Mouse (Mus musculus) midbrain, embryonic 13.5 days (tissue): ENCODE data around the gene Dnajc12. TPM values are rescaled to one million over a fixed set of nuclear protein-coding genes. Genes with fewer than 3 reads are reported as not detected.
"Not testable (repeated sequence)": the region's sequence is repeated elsewhere in the genome, so short reads cannot be mapped to it uniquely, and the experiment has no call there.

Experiments
- ATAC-seq: fragments of 200-750 bp; cut with Nextera tagmentation; 2 replicates; pipeline ENCODE4 v1.8.0; 2017; ENCODE audit warnings: mild to moderate bottlenecking, moderate TSS enrichment, moderate library complexity
- H3K27ac ChIP-seq: fragments of 300-500 bp; sonication (generic); 2 replicates; pipeline ENCODE4 v1.5.1; 2015; ENCODE audit warnings: inconsistent platforms, mild to moderate bottlenecking, moderate library complexity
- H3K27me3 ChIP-seq: fragments of 300-500 bp; sonication (generic); 2 replicates; pipeline ENCODE4 v1.6.1; 2015; ENCODE audit warnings: mild to moderate bottlenecking, inconsistent platforms
- H3K36me3 ChIP-seq: fragments of 300-500 bp; sonication (generic); 2 replicates; pipeline ENCODE4 v1.6.1; 2015; ENCODE audit warnings: mild to moderate bottlenecking, inconsistent platforms
- H3K4me1 ChIP-seq: fragments of 300-500 bp; sonication (generic); replicated peaks from 2 replicates; pipeline ENCODE4 v1.6.1; 2015; ENCODE audit warnings: inconsistent platforms
- H3K4me2 ChIP-seq: fragments of 300-500 bp; sonication (generic); replicated peaks from 2 replicates; pipeline ENCODE4 v1.6.1; 2015; ENCODE audit warnings: moderate library complexity, mild to moderate bottlenecking, inconsistent platforms
- H3K4me3 ChIP-seq: fragments of 300-500 bp; sonication (generic); replicated peaks from 2 replicates; pipeline ENCODE4 v1.5.1; 2015; ENCODE audit warnings: mild to moderate bottlenecking, inconsistent platforms
- H3K9ac ChIP-seq: fragments of 300-500 bp; sonication (generic); replicated peaks from 2 replicates; pipeline ENCODE4 v1.6.1; 2015; ENCODE audit warnings: mild to moderate bottlenecking, inconsistent platforms
- H3K9me3 ChIP-seq: fragments of 300-500 bp; sonication (generic); 2 replicates; pipeline ENCODE4 v1.6.1; 2016; ENCODE audit warnings: mild to moderate bottlenecking, inconsistent platforms
- WGBS: fragments of 180-500 bp; shearing (Covaris S2); methylation state at CpG from one replicate; pipeline ENCODE4 v1.1.7; 2015; 5-methylcytosine and 5-hydroxymethylcytosine counted together
- polyA plus RNA-seq: library from polyadenylated mRNA; unstranded; fragments of >200 nt; fragmentation: Nextera tagmentation; extraction: Ambion mirVana; gene quantifications from 2 replicates; pipeline ENCODE4 v1.2.1, GENCODE M21; 2015

Gene Dnajc12
- polyA plus RNA-seq, 1 experiment from 2014 or later: 21.7 TPM

DNA sequence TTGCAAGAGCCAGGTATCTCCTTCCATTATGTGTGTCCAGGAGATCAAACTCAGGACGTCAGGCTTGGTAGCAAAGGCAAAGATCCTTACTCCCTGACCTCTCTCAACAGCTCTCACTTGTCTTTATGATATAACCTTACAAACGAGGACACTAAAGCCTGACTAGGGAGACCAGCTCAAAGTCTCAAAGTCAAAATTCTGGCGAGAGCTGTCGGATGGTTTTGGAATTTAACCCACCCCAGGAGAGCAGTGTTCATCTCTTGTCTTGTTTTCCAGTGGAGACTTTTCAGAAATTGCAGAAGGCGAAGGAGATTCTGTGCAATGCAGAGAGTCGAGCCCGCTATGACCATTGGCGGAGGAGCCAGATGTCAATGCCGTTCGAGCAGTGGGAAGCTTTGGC lies 14.7 kb downstream of the Dnajc12 start:
- no peak for ATAC-seq
- Histone ChIP-seq H3K9ac (no peak overlapping the region), H3K27ac (no peak overlapping the region), H3K4me3 (no peak overlapping the region), H3K4me2 (no peak overlapping the region), H3K4me1 (no peaks in the 10 kb centered on the region), H3K36me3 (no peaks in the 10 kb centered on the region), H3K27me3 (no peaks in the 10 kb centered on the region), H3K9me3 (no peaks in the 10 kb centered on the region)
- WGBS: 90% methylated on average over 10 of the region's 10 CpGs

DNA sequence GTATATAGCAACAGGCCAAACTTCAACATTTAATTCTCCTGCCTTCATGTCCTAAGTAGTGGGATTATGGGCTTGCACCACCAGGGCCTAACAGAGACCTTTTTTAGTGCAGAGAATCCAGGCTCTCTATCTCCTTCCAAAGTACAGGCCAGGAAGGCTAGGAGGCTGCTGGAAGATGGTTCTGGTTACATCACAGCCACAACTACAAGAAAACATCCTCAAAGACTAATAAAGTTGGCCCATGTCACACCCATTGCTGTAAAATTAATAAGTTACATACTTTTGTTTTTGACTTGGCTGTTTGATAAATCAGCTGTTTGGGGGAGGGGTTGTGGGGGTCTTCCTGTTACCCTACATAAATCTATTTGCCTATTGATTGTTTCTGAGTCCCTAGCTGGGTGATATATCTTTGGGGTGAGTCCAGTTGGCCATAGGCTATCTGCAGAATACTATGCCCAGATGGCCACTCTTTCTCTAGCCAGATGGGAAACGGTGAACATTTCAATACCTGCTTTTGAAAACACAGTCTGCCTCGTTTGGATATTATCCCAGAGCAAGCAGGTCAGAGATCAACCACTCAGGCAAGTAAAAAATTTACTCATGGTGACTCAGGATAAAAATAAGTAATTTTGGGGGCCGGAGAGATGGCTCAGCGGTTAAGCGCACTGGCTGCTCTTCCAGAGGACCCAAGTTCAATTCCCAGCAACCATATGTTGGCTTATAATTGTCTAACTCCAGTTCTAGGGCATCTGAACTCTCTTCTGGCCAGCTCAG lies 20.7 kb downstream of the Dnajc12 start:
- Histone ChIP-seq H3K4me3 (no peak overlapping the region), H3K27me3 (no peaks in the 10 kb centered on the region), H3K4me1 (no peaks in the 10 kb centered on the region), H3K9me3 (no peaks in the 10 kb centered on the region), H3K27ac (no peak overlapping the region), H3K9ac (no peak overlapping the region), H3K36me3 (no peaks in the 10 kb centered on the region), H3K4me2 (no peak overlapping the region)
- ATAC-seq: no peak
- 90% methylated on average over 5 of the region's 5 CpGs for WGBS

DNA sequence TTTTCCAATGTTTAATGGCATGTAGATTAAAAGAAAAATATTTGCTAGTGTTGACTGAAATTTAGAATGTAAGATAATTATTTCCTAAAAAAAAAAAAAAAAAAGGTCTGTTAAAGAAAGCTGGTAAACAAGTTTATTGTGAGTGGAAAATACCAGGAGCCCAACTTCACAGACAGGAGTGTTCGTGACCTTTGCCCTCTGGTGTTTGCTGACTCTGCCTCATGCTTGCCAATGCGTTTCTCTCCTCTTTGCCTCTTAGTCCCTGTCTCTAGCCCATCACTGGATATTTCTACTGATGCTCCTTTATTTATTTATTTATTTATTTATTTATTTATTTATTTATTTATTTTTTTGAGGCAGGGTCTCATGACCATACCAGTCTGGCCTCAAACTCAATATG lies 21.4 kb downstream of the Dnajc12 start:
- Histone ChIP-seq H3K9me3 (no peaks in the 10 kb centered on the region), H3K27ac (no peak overlapping the region)
- WGBS: 83% methylated on average over 2 of the region's 2 CpGs

DNA sequence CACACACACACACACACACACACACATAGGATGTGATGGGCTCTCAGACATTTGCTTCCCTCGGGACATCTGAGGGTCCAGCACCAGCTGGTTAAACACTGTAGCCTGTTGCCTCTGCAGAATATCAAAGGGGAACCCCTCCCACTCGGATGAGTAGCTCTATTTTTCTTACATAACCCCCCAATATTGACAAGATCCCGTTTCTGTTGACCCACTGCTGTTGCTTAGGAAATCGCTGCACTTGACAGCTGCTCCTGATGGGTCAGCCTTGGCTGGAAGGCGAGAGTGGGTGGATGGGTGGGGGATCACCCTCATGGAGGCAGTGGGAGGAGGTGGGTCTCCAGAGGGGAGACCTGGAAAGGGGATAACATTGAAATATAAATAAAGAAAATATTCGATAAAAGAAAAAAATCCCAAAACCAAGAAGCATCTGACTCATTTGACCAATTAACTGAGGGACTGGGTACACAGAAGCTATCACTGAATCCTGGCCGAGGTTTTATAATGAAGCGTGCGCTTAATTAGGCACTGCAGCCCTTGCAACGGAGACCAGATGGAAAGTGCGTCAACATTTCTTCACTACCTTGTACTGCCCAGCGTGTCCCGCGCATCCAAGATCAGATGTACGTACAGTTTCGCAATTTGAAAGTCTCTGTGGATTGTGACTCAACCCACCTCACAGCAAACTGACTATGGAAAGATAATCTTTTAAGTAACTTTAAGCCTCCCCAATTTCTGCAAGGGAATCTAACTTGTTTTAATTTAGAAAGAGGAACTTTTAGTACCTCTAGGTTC lies 28.1 kb downstream of the Dnajc12 start:
- H3K36me3 ChIP-seq: no peaks in the 10 kb centered on the region
- no peak overlapping the region for H3K27ac ChIP-seq
- WGBS: 68% methylated on average over 16 of the region's 16 CpGs
- H3K9ac ChIP-seq: no peak overlapping the region
- no peak overlapping the region for H3K4me2 ChIP-seq
- no peaks in the 10 kb centered on the region for H3K9me3 ChIP-seq
- peak; percentile 53; the same call in 1 of the 2 replicates for ATAC-seq
- no peaks in the 10 kb centered on the region for H3K27me3 ChIP-seq
- no peak overlapping the region for H3K4me3 ChIP-seq
- H3K4me1 ChIP-seq: 0 out of 2 replicates have a peak, but pooled peaks cover 2% of the 10 kb centered on the region

More for the DNA sequence above, 21.4 kb downstream of the Dnajc12 start:
- Histone ChIP-seq H3K4me2 (no peak overlapping the region), H3K9ac (no peak overlapping the region), H3K4me1 (no peaks in the 10 kb centered on the region), H3K36me3 (no peaks in the 10 kb centered on the region), H3K4me3 (no peak overlapping the region), H3K27me3 (no peaks in the 10 kb centered on the region)
- ATAC-seq: no peak

DNA sequence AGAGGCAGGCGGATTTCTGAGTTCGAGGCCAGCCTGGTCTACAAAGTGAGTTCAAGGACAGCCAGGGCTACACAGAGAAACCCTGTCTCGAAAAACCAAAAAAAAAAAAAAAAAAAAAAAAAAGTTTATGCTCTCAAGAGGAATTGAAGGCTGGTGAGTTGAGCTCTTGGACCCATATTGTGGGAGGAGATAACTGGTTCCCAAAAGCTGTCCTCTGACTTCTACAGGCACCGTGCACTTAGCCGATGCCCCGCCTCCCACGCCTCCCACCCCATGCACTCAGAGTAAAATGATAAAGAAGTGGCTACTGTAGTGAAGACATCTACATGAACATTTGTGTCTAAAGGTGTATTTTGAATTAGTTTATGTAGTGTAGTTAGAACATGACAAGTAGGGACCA lies 29.4 kb downstream of the Dnajc12 start:
- WGBS: 97% methylated on average over 6 of the region's 7 CpGs
- not testable (repeated sequence) for H3K27ac ChIP-seq, ATAC-seq

DNA sequence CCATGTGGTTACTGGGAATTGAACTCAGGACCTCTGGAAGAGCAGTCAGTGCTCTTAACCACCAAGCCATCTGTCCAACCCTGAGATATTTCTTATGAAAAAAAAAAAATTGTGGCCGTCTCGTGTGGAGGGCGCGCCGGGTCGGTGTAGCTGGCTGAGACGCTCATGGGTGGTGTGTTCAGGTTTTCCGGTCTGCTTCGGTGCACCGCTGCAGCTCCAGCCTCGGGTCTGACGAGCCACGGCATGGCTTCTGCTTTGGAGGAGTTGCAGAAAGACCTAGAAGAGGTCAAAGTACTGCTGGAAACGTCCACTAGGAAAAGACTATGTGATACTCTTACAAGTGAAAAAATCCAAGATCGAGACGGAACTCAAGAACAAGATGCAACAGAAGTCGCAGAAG lies 30.5 kb downstream of the Dnajc12 start:
- Histone ChIP-seq H3K9ac (no peak overlapping the region), H3K4me1 (0 out of 2 replicates have a peak, but pooled peaks cover 2% of the 10 kb centered on the region), H3K9me3 (no peaks in the 10 kb centered on the region), H3K27me3 (no peaks in the 10 kb centered on the region), H3K4me2 (no peak overlapping the region), H3K27ac (no peak overlapping the region), H3K4me3 (no peak overlapping the region), H3K36me3 (no peaks in the 10 kb centered on the region)
- ATAC-seq: no peak
- 93% methylated on average over 17 of the region's 17 CpGs for WGBS

More for the DNA sequence above, 29.4 kb downstream of the Dnajc12 start:
- not testable (repeated sequence) for H3K4me3 ChIP-seq, H3K4me1 ChIP-seq, H3K36me3 ChIP-seq, H3K9me3 ChIP-seq, H3K9ac ChIP-seq, H3K4me2 ChIP-seq, H3K27me3 ChIP-seq

DNA sequence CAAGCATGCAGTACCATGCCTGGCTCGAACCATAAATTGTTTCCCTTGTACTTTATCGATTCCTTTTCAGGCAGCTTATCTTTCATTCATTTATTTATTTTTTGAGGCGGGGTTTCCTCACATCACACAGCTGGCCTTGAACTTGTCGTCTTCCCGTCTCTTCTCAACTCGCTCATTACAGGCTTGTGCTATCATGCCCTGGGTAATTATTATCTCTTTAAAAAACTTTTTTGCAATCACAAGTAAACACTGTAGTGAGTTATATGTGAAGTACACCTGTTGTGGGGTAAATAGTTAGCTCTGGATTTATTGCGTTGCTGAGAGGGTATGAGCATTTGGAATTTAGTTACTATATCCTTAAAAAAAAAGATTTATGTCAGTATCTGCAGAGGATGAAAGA lies 33.0 kb downstream of the Dnajc12 start:
- H3K9ac ChIP-seq: no peak overlapping the region
- H3K4me2 ChIP-seq: no peak overlapping the region
- H3K27ac ChIP-seq: no peak overlapping the region
- H3K36me3 ChIP-seq: no peaks in the 10 kb centered on the region
- 87% methylated on average over 7 of the region's 7 CpGs for WGBS
- H3K4me3 ChIP-seq: no peak overlapping the region
- no peak for ATAC-seq
- no peaks in the 10 kb centered on the region for H3K27me3 ChIP-seq
- no peaks in the 10 kb centered on the region for H3K9me3 ChIP-seq
- H3K4me1 ChIP-seq: 0 out of 2 replicates have a peak, but pooled peaks cover under 1% of the 10 kb centered on the region

DNA sequence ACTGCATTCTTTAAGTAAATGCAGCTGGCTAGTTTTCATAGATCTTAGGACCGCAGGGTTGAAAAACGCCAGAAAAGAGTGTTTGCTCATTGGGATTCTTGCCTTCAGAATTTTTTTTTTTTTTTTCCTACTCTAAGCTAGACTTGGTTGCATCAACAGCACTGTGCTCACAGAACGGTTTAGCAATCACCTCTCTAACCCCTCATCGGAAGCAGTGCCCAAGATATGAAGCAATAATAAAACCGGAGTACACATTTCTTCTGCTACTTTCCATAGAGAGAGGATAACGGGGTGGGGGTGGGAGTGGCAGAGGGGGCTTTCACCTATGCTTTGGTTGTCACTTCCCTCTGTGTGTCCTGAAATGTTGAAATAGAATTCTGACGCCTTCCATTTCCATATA lies 33.6 kb downstream of the Dnajc12 start:
- H3K9ac ChIP-seq: no peak overlapping the region
- no peaks in the 10 kb centered on the region for H3K9me3 ChIP-seq
- H3K4me1 ChIP-seq: no peaks in the 10 kb centered on the region
- H3K27ac ChIP-seq: no peak overlapping the region
- H3K4me2 ChIP-seq: no peak overlapping the region
- ATAC-seq: no peak
- no peaks in the 10 kb centered on the region for H3K27me3 ChIP-seq
- WGBS: 73% methylated on average over 7 of the region's 7 CpGs
- no peak overlapping the region for H3K4me3 ChIP-seq
- no peaks in the 10 kb centered on the region for H3K36me3 ChIP-seq

DNA sequence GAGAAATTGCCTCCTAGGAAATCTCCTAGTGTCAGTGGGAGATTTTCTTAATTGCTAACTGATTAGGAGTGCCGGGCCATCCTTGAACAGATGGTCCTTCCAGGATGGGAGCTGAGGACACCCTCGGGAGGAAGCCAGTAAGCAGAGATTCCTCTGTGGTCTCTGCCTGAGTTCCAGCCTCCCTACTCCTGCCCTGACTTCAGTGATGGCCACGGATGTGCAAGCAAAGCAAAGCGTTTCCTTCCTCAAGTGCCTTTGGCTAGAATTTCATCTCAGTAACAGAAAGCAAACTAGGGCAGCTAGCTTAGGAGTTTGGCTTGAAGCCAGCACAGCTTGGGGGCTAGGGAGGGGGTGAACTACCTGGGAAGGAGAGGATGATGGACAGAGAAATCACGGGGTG lies 34.8 kb downstream of the Dnajc12 start:
- no peaks in the 10 kb centered on the region for H3K9me3 ChIP-seq
- H3K36me3 ChIP-seq: no peaks in the 10 kb centered on the region
- no peak overlapping the region for H3K9ac ChIP-seq
- H3K4me1 ChIP-seq: no peaks in the 10 kb centered on the region
- WGBS: 63% methylated on average over 5 of the region's 5 CpGs
- H3K4me2 ChIP-seq: no peak overlapping the region
- no peak for ATAC-seq
- no peak overlapping the region for H3K27ac ChIP-seq
- H3K4me3 ChIP-seq: no peak overlapping the region
- H3K27me3 ChIP-seq: no peaks in the 10 kb centered on the region

DNA sequence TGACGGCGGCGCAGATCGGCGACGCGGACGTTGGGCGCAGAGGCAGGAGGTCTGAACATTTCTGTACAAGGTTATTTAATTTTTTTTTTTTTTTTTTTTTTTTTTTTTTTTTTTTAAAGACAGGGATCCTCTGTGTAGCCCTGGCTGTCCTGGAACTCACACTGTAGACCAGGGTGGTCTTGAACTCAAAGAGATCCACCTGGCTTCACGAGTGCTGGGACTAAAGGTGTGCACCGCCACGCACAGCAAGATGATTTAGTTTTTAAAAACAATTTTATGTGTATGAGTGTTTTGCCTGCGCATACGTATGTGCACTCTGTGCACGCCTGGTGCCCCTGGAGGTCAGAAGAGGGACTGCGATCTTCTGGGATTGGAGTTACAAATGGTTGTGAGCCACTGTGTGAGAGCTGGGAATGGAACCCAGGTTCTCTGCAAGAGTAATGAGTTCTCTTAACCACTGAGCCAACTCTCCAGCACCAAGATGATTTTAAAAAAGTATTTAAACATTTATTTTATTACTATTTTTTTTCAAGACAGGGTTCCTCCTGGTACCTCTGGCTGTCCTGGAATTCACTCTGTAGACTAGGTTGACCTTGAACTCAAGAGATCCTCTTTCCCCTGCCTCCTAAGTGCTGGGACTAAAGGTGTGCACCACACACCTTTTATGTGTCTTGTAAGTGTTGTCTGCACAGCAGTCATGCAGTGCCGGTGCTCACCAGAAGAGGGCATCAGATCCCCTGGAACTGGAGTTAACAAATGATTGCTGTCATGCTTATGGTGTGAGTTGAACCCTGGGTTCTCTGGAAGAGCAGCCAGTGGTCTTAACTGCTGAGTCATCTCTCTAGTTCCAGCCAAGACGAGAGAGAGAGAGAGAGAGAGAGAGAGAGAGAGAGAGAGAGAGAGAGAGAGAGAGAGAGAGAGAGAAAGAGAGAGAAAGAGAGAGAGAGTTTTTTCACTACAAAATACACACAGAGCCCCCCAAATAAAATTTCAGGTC lies 39.8 kb downstream of the Dnajc12 start, which contains the start of gene Gm7075:
TSS of gene Gm7075 (minus strand) at position 51 of the 997 bp plus-strand sequence.
- no peaks in the 10 kb centered on the region for H3K9me3 ChIP-seq
- no peaks in the 10 kb centered on the region for H3K4me1 ChIP-seq
- H3K4me2 ChIP-seq: no peak within 1 kb of the TSS
- H3K9ac ChIP-seq: no peak within 1 kb of the TSS
- 89% methylated on average over 18 of the region's 18 CpGs for WGBS
- H3K36me3 ChIP-seq: no peaks in the 10 kb centered on the region
- H3K27ac ChIP-seq: no peak within 1 kb of the TSS
- ATAC-seq: no peak
- H3K27me3 ChIP-seq: no peaks in the 10 kb centered on the region
- no peak within 1 kb of the TSS for H3K4me3 ChIP-seq

DNA sequence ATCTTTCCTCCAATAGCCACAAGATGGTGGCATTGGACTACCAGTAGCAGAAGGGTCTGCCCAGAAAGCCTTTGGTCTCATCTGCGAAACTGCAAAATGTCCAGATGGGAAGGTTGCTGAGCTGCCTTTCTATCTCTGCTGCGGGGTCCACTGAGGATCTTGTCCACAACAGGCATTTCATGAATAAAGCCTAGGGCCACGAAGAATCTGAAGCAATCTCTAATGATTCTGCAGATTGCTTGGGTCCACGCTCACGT lies 40.4 kb downstream of the Dnajc12 start:
- H3K9ac ChIP-seq: no peak overlapping the region
- no peak overlapping the region for H3K4me3 ChIP-seq
- no peaks in the 10 kb centered on the region for H3K9me3 ChIP-seq
- 89% methylated on average over 5 of the region's 5 CpGs for WGBS
- ATAC-seq: no peak
- no peaks in the 10 kb centered on the region for H3K36me3 ChIP-seq
- H3K27ac ChIP-seq: no peak overlapping the region
- no peaks in the 10 kb centered on the region for H3K27me3 ChIP-seq
- H3K4me1 ChIP-seq: no peaks in the 10 kb centered on the region
- no peak overlapping the region for H3K4me2 ChIP-seq
